Mouse (Mus musculus) cerebellum, adult 8-10 months (tissue): ENCODE results near the gene Emilin1.
A peak's percentile ranks its signal among the peaks of the same experiment; 100 is the strongest.

Experiments used
- DNase-seq: peaks from one replicate; pipeline ENCODE4 v3.0.0; 2022

The Emilin1 gene

GRCm38 (mm10) chr5:30908426-30909299 is 4.5 kb upstream of the Emilin1 start:
- peak; percentile 18 for DNase-seq

DNA sequence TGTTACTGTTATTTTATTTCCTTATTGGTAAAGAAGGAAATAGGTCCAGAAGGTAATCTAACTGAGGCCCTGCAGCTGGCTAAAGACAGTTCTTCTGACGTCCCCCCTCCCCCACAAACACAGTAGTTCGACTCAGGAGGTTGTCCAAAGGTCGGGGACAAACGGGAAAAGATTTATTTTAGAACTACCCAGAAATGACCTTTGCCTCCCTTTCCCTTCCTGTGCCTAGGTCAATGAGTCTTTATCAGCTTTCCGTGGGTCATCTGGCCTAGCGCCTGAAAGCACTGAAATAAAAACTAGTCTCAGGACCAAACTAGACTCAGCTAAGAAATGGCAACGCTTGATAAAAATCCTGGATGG is 3.9 kb upstream of the Emilin1 start:
- no peak for DNase-seq

- no peak for DNase-seq
Observed at GRCm38 (mm10) chr5:30909863-30910262, 3.3 kb upstream of the Emilin1 start.

GRCm38 (mm10) chr5:30910481-30910880 is 2.7 kb upstream of the Emilin1 start:
- no peak for DNase-seq

DNA sequence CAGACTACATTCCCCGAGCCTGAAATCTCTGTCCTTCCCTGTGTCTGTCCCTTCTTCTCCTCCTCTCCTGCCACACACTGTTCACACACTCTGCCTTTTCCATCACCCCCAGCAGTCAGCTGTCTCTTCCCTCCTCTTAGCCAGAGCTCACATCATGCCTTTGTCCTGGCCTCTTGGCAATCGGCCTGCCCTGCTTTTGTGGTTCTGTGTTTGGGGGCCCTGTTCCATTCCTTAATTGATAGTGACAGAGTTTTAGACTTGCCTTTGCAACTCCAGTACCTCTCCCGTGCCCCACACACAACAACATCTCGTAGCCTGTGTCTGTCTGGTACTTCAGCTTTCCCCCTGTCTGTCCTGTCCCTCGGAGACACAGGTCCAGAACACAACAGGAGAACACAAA is 1.0 kb upstream of the Emilin1 start:
- no peak for DNase-seq

DNA sequence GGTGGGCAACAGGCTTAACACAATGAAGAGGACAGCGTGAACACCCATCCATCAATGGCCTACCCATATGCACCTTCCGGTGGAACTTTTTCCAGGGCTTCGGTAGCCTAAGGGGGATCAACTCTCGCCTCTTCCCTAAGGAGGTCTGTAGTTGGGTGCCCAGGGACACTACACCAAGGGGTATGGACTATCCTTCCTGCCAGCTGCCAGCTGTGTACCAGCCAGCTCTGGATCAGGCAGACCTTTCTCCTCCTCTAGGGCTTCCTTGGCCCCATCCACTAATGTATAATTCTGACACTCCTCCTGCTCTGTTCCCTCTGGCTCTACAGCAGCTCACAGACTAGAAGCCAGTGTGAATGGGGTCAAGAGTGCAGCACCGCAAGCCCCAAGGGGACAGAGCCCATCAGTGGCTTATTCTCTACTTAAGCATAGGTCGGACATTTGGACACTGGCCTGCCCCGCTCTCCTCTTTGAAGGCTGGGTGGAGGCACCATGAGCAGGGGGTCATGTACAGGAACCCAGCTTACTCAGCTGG is 966 bp downstream of the Emilin1 start:
- DNase-seq, result no peak

DNA sequence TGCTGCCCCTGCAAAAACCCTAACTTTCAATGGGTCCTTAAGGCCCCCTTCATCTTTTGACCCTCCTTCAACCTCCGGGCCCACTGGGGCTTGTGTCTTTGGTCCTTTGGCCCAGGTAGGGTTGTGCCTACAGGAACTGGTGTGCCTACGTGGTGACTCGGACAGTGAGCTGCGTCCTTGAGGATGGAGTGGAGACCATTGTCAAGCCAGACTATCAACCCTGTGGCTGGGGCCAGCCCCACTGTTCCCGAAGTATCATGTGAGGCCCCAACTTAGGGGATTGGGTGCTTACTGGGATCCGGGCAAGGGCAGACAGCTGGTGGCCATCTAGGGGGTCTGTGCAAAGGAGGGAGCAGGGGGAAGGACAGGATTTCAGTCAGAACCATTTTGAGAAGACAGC is 1.6 kb downstream of the Emilin1 start:
- no peak for DNase-seq

- no peak for DNase-seq
Observed at GRCm38 (mm10) chr5:30915456-30915855, 2.3 kb downstream of the Emilin1 start.

DNA sequence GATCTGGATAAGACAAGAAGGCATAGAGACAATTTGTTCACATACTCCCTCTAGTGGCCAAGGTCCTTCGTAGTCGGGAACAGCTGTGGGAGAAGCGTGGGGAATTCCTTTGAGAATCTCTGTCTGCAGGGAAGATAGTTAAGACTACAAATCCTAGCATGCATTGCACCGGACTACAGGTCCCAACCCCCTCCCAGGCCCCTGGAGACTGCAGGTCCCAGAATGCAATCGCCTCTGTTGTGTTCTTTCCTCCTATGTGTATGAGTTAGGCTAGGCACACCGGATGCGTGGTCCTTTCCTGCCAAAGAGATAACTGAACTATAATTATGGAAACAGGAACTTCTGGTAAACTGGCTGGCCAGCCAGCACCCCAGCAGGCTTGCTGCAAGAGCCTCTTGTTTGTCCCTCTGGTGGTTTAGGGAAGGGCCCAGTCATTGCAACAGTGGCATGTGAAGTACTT is 2.8 kb downstream of the Emilin1 start:
- peak; percentile 77 for DNase-seq

DNA sequence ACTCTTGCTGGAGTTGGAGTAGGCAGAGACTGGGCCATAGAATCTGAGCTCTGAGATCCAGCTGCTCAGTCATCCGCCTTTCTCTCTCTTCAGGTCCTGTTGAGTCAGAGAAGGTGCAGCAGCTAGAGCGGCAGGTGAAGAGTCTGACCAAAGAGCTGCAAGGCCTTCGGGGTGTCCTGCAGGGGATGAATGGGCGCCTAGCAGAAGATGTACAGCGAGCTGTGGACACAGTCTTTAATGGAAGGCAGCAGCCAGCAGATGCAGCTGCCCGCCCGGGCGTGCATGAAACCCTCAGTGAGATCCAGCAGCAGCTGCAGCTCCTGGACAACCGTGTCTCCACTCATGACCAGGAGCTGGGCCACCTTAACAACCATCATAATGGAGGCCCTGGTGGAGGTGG is 3.6 kb downstream of the Emilin1 start:
- DNase-seq, result no peak

DNA sequence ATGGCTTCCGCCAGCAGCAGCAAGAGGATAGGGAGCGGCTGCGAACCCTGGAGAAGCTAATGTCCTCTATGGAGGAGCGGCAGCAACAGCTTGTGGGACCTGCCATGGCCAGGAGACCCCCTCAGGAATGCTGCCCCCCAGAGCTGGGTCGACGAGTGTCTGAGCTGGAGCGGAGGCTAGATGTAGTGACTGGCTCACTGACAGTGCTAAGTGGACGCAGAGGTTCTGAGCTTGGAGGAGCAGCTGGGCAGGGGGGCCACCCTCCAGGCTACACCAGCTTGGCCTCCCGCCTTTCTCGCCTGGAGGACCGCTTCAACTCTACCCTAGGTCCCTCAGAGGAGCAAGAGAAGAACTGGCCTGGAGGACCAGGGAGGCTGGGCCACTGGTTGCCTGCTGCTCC is 4.1 kb downstream of the Emilin1 start:
- DNase-seq, result no peak

GRCm38 (mm10) chr5:30917891-30918670 is 4.9 kb downstream of the Emilin1 start:
- DNase-seq, result no peak

DNA sequence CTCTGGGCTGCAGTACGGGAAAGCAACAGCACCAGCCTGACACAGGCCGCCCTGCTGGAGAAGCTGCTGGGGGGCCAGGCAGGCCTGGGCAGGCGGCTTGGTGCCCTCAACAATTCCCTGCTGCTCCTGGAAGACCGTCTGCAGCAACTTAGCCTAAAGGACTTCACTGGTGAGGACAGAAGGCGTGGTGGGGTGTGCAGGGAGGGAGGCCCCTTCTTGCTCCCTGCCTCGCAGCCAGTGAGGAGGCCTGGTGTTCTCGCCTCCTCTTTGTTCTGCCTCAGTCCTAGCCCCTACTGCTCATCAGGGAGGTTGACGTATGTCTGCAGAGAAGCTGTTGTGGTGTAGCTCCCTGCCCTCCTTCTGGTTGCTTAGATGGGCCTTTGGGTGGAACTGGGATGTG is 5.5 kb downstream of the Emilin1 start:
- no peak for DNase-seq

- DNase-seq, result no peak
Observed at GRCm38 (mm10) chr5:30919831-30920614, 6.8 kb downstream of the Emilin1 start.

DNA sequence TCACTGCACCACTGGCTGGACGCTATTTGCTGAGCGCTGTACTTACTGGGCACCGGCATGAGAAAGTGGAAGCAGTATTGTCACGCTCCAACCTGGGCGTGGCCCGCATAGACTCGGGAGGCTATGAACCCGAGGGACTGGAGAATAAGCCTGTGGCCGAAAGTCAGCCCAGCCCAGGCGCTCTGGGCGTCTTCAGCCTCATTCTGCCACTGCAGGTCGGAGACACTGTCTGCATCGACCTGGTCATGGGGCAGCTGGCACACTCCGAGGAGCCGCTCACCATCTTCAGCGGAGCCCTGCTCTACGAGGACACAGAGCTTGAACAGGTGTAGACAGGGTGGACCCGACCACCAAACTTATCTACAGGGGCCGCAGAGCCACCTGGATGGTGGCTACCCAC is 7.4 kb downstream of the Emilin1 start:
- no peak for DNase-seq

- peak; percentile 95 for DNase-seq
Observed at GRCm38 (mm10) chr5:30921256-30922033, 8.2 kb downstream of the Emilin1 start, which contains the start of gene Khk. Gene Khk (plus strand): TSS chr5:30921431.

- no peak for DNase-seq
Observed at GRCm38 (mm10) chr5:30922581-30923041, 9.4 kb downstream of the Emilin1 start.

DNA sequence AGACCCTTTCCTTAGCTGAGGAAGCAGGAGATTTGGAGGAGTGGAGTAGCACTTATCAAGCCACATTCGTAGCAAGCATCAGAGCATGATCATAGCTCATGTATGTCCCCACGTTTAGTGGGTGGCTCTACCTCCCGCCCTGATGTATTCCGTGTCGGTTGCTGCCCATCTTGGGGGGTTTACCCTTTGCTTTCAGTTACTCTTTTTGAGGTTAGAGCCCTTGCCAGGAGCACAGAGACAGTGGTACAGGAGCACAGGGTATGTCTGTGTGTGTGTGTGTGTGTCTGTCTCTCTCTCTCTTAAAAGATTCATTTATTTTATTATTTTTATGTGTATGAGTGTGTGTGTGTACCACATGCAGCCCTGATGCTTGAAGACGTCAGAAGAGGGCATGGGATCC is 9.9 kb downstream of the Emilin1 start:
- no peak for DNase-seq

- no peak for DNase-seq
Observed at GRCm38 (mm10) chr5:30924614-30925013, 11.4 kb downstream of the Emilin1 start.

DNA sequence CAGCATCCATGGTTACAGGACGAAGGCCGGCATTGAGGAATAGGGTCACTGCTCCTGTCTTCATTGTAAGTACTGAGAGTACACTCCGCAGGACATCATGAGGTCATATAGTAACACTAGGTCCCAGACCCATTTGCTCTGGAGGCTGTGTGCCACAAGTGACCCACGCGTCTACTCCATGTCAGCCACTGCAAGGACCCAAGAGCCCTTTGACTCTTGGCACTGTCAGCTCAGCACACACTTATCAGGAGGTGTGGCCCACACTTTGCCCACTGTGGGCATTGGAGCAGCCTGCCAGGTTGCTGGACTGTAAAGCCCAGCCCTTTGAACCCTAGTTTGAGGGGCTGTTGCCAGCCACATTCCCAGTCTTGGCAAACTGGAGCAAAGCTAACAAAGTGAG is 12.0 kb downstream of the Emilin1 start:
- no peak for DNase-seq

DNA sequence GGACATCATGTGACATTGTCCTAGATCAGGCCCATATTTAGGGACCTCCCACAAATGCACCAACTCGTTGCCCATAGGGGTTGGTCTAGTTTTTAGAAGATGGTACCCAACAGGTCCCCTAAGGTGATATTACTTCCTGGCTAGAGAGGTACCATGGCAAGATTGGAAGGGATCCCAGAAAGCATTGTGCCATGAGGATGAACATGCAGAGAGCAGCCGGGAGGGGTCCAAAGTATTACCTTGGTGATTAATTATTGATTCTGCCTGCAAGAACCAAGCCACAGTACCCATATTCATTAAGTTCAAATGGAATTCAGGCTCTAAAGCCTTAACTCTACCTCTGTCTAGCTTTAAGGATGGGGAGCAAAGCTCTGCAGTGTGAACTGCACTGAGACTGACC is 12.9 kb downstream of the Emilin1 start:
- DNase-seq, result no peak

- no peak for DNase-seq
Observed at GRCm38 (mm10) chr5:30927945-30928529, 14.8 kb downstream of the Emilin1 start.
